Mouse (Mus musculus) CH12.LX (cell line): ENCODE data around the gene Usp32. TPM values are rescaled to one million over a fixed set of nuclear protein-coding genes. Genes with fewer than 3 reads are reported as not detected.
A peak's percentile ranks its signal among the peaks of the same experiment; 100 is the strongest.

Experiments used
- DNase-seq: peaks from one replicate; pipeline ENCODE4 v3.0.0-alpha.2; 2013; ENCODE audit errors: extremely low read depth
- H3K27ac ChIP-seq: 2 replicates; pipeline ENCODE4 v1.5.1; 2012; ENCODE audit warnings: low read depth, mild to moderate bottlenecking, control low read depth, moderate library complexity; ENCODE audit not compliant: insufficient read depth
- H3K27me3 ChIP-seq: replicated peaks from 2 replicates; pipeline ENCODE3; 2012; ENCODE audit warnings: inconsistent platforms
- H3K36me3 ChIP-seq, 2 experiments: replicated peaks in 1 of 2; 2 replicates each; pipeline versions ENCODE3 to v1.6.1; 2012; ENCODE audit warnings: inconsistent platforms in 1 of 2, low read length in 1 of 2, mild to moderate bottlenecking in 1 of 2, mixed read lengths in 1 of 2, moderate library complexity in 1 of 2; ENCODE audit not compliant: control insufficient read depth in 1 of 2, insufficient read depth in 1 of 2
- H3K4me1 ChIP-seq, 2 experiments: 2 replicates each; pipeline ENCODE4 v1.6.1; 2012; ENCODE audit warnings: inconsistent platforms in 1 of 2, moderate library complexity in 1 of 2; ENCODE audit not compliant: insufficient read depth in 2 of 2, control insufficient read depth in 1 of 2
- H3K4me2 ChIP-seq: 2 replicates; pipeline ENCODE4 v1.6.1; 2012; ENCODE audit warnings: low read depth, mild to moderate bottlenecking, control low read depth; ENCODE audit not compliant: poor library complexity, insufficient read depth, severe bottlenecking
- H3K4me3 ChIP-seq, 3 experiments: fragments of 150-350 bp in 1 of 3; sonication (generic) in 1 of 3; replicated peaks in 1 of 3; 2 replicates each; pipeline versions ENCODE3 to v1.5.1; 2011 to 2012; ENCODE audit warnings: low read depth in 2 of 3, low read length in 2 of 3, mild to moderate bottlenecking in 2 of 3, moderate library complexity in 2 of 3, control low read depth in 1 of 3, improper control_type of control experiment in 1 of 3, inconsistent platforms in 1 of 3, mixed read lengths in 1 of 3; ENCODE audit not compliant: poor library complexity in 1 of 3
- H3K79me2 ChIP-seq: replicated peaks from 2 replicates; pipeline ENCODE4 v1.6.1; 2012; ENCODE audit warnings: mild to moderate bottlenecking, moderate library complexity; ENCODE audit not compliant: control insufficient read depth, poor library complexity, insufficient read depth, severe bottlenecking; ENCODE audit errors: extremely low read depth
- H3K9ac ChIP-seq: 2 replicates; pipeline ENCODE4 v1.6.1; 2012; ENCODE audit warnings: low read depth, mild to moderate bottlenecking, control low read depth, moderate library complexity; ENCODE audit not compliant: insufficient read depth
- H3K9me3 ChIP-seq: replicated peaks from 2 replicates; pipeline ENCODE3; 2012; ENCODE audit warnings: low read length, inconsistent platforms, mixed read lengths
- BHLHE40 ChIP-seq: IDR thresholded peaks from 2 replicates; pipeline ENCODE4 v1.6.1; 2011; ENCODE audit warnings: mild to moderate bottlenecking, low read depth, low read length, improper control_type of control experiment
- CHD1 ChIP-seq: IDR thresholded peaks from 2 replicates; pipeline ENCODE4 v1.6.1; 2012; ENCODE audit warnings: low read depth, low read length, improper control_type of control experiment, inconsistent platforms
- E2F4 ChIP-seq: IDR thresholded peaks from 2 replicates; pipeline ENCODE4 v1.6.1; 2011; ENCODE audit warnings: low read depth, low read length, improper control_type of control experiment; ENCODE audit not compliant: insufficient replicate concordance
- ELF1 ChIP-seq: IDR thresholded peaks from 2 replicates; pipeline ENCODE4 v1.6.1; 2014; ENCODE audit warnings: low read depth, mild to moderate bottlenecking, inconsistent platforms, low read length, improper control_type of control experiment
- EP300 ChIP-seq: IDR thresholded peaks from 2 replicates; pipeline ENCODE4 v1.6.1; 2011; ENCODE audit warnings: low read length, improper control_type of control experiment
- GABPA ChIP-seq: IDR thresholded peaks from 2 replicates; pipeline ENCODE4 v1.6.1; 2012; ENCODE audit warnings: low read depth, low read length, improper control_type of control experiment, inconsistent platforms; ENCODE audit not compliant: insufficient replicate concordance
- IRF4 ChIP-seq: IDR thresholded peaks from 2 replicates; pipeline ENCODE4 v1.6.1; 2014; ENCODE audit warnings: low read depth, mild to moderate bottlenecking, inconsistent platforms, low read length, improper control_type of control experiment
- JUN ChIP-seq: IDR thresholded peaks from 2 replicates; pipeline ENCODE4 v1.6.1; 2011; ENCODE audit warnings: low read depth, mild to moderate bottlenecking, low read length, improper control_type of control experiment, moderate library complexity; ENCODE audit not compliant: insufficient read depth
- KAT2A ChIP-seq: IDR thresholded peaks from 2 replicates; pipeline ENCODE4 v1.6.1; 2012; ENCODE audit warnings: low read length, improper control_type of control experiment, inconsistent platforms; ENCODE audit not compliant: insufficient replicate concordance
- MAFK ChIP-seq: IDR thresholded peaks from 2 replicates; pipeline ENCODE4 v1.6.1; 2011; ENCODE audit warnings: low read length, improper control_type of control experiment; ENCODE audit not compliant: insufficient replicate concordance
- MAX ChIP-seq: IDR thresholded peaks from 2 replicates; pipeline ENCODE4 v1.6.1; 2011; ENCODE audit warnings: low read length, improper control_type of control experiment
- MAZ ChIP-seq: IDR thresholded peaks from 2 replicates; pipeline ENCODE4 v1.6.1; 2012; ENCODE audit warnings: low read depth, mild to moderate bottlenecking, inconsistent platforms, low read length, improper control_type of control experiment, moderate library complexity
- MEF2A ChIP-seq: IDR thresholded peaks from 2 replicates; pipeline ENCODE4 v1.6.1; 2014; ENCODE audit warnings: low read depth, mild to moderate bottlenecking, inconsistent platforms, low read length, improper control_type of control experiment, borderline replicate concordance
- MXI1 ChIP-seq: IDR thresholded peaks from 2 replicates; pipeline ENCODE4 v1.6.1; 2011; ENCODE audit warnings: mild to moderate bottlenecking, low read depth, low read length, improper control_type of control experiment
- NELFE ChIP-seq: IDR thresholded peaks from 2 replicates; pipeline ENCODE4 v1.6.1; 2011; ENCODE audit warnings: low read depth, low read length, improper control_type of control experiment
- PAX5 ChIP-seq: IDR thresholded peaks from 2 replicates; pipeline ENCODE4 v1.6.1; 2012; ENCODE audit warnings: low read length, inconsistent platforms, mixed read lengths
- POLR2AphosphoS2 ChIP-seq: IDR thresholded peaks from 2 replicates; pipeline ENCODE4 v1.6.1; 2011; ENCODE audit warnings: low read depth, low read length, improper control_type of control experiment
- RAD21 ChIP-seq: IDR thresholded peaks from 2 replicates; pipeline ENCODE4 v1.6.1; 2011; ENCODE audit warnings: low read depth, mild to moderate bottlenecking, low read length, improper control_type of control experiment, moderate library complexity
- RCOR1 ChIP-seq: conservative IDR thresholded peaks from 2 replicates; pipeline ENCODE4 v1.6.1; 2012; ENCODE audit warnings: low read depth, mild to moderate bottlenecking, inconsistent platforms, low read length, improper control_type of control experiment
- SMC3 ChIP-seq: IDR thresholded peaks from 2 replicates; pipeline ENCODE4 v1.6.1; 2011; ENCODE audit warnings: low read depth, low read length, improper control_type of control experiment
- USF1 ChIP-seq: IDR thresholded peaks from 2 replicates; pipeline ENCODE4 v1.6.1; 2014; ENCODE audit warnings: low read depth, mild to moderate bottlenecking, inconsistent platforms, low read length, improper control_type of control experiment
- ZKSCAN1 ChIP-seq: IDR thresholded peaks from 2 replicates; pipeline ENCODE4 v1.6.1; 2012; ENCODE audit warnings: low read depth, inconsistent platforms, low read length, improper control_type of control experiment, borderline replicate concordance
- dilution Hi-C: fragments of 300-500 bp; cut with MboI; formaldehyde crosslinking; loops from 2 replicates; pipeline ENCODE4 v1.14.3; 2020; ENCODE audit warnings: low sequenced_read_pairs; ENCODE audit not compliant: extremely low pct_unique_long_range_greater_than_20kb, extremely low pct_ligation_motif_present
- in situ Hi-C: fragments of 300-500 bp; cut with MboI; formaldehyde crosslinking; loops from 3 replicates; pipeline ENCODE4 v1.14.3; 2019; ENCODE audit warnings: low sequenced_read_pairs, low pct_ligation_motif_present, low pct_unique_long_range_greater_than_20kb, mixed read lengths
- polyA plus RNA-seq: library from polyadenylated mRNA; unstranded; fragments of >175 nt; gene quantifications from 2 replicates; pipeline ENCODE4 v1.2.1, GENCODE M21; 2012; ENCODE audit warnings: low read depth; ENCODE audit not compliant: insufficient read length
- total RNA-seq, 2 experiments: library from RNA; depleted of rRNA; stranded (reverse); fragments of 300-350 nt in 1 of 2; fragments of >200 nt in 1 of 2; gene quantifications; 2 replicates each; pipeline ENCODE4 v1.2.3; 2012 to 2014

Gene Usp32
- total and polyA plus RNA-seq, 3 experiments, result 7.4 to 12.0 (median 11.8) TPM

DNA sequence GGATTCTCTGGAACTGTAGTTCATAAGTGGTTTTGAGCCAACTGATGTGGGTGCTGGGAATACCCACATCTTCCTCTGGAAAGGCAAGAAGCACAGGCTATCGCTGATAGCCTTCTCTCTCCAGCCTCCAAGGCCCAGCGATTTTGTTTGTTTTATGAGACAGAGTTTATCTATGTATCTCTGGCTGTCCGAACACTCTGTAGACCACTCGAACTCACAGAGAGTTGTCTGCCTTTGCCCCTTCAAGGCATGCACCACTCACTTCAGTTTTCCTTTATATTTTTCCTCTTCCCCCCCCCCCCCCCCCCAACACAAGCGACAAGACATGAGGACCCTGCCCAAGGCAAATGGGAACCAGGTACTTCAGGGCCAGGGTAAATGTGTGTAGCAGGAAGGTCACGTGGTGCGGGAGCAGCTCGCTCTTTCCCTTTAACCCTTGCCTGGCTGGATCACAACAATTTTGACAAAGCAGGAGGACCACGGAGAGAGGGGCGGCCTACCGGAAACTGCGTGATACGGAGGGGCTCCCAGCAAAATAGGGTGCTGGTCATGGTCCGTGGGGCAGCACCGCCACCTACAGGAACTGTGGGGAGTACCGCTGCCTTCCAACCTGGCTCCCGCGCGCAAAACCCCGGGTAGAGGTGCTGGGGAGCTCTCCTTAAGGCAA lies 42.8 kb upstream of the Usp32 start (continued):
- peak; percentile 37; the same call in 1 of the 2 replicates for TF ChIP-seq BHLHE40
- TF ChIP-seq USF1, result peak; percentile 88
- peak; percentile 85 for TF ChIP-seq RAD21
- no peak for TF ChIP-seq ZKSCAN1
- peak; percentile 51; the same call in 1 of the 2 replicates for TF ChIP-seq MAZ
- TF ChIP-seq PAX5, result no peak
- no peak for TF ChIP-seq MEF2A
- TF ChIP-seq POLR2AphosphoS2, result no peak
- TF ChIP-seq E2F4, result no peak
- TF ChIP-seq NELFE, result peak; percentile 53; the same call in 1 of the 2 replicates
- TF ChIP-seq MAFK, result no peak
- TF ChIP-seq RCOR1, result no peak
- TF ChIP-seq KAT2A, result no peak
- TF ChIP-seq ELF1, result peak; percentile 64; the same call in 1 of the 2 replicates
- TF ChIP-seq MXI1, result peak; percentile 63
- peak; percentile 73 for TF ChIP-seq SMC3
- TF ChIP-seq MAX, result peak; percentile 84
- TF ChIP-seq JUN, result no peak

DNA sequence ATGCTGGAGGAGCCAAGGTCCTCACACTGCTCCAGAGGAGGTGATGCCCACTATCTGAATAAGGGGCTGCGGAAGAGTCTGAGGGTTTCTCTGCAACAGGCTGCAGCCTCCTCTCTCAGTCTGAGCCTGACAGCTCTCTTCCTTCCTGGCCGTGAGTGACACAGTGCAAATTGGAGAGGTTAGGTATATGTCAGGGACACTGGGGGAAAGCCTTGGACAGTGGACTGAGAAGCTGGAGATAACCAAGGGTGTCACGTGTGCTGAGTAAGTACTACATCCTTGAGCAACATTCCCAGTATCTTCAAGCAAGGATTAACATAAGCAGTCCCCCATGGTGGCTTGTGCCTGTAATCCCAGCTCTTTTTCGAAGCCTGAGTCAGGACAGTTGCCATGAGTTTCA lies 38.5 kb upstream of the Usp32 start:
- no peak for DNase-seq
- Histone ChIP-seq H3K9me3 (no peaks in the 10 kb centered on the region), H3K4me3 (no peak overlapping the region), H3K79me2 (no peaks in the 10 kb centered on the region), H3K4me2 (no peak overlapping the region), H3K27me3 (no peaks in the 10 kb centered on the region), H3K36me3 (no peaks in the 10 kb centered on the region), H3K4me1 (peaks cover 2 to 8% of the 10 kb centered on the region in 2 experiments; a peak in 3 of 4 replicates), H3K9ac (no peak overlapping the region), H3K27ac (no peak overlapping the region)
- TF ChIP-seq BHLHE40 (no peak), RCOR1 (no peak), IRF4 (no peak), CHD1 (no peak), GABPA (no peak), EP300 (no peak)
- dilution Hi-C loops (no loop called here), in situ Hi-C loops (loop anchor here (5.0 to 10.0 kb wide), 3 partner anchors 156 to 346 kb away; partner anchors contain the start of gene Znhit3)
